Mouse (Mus musculus): ENCODE results near the gene H2-Oa. TPM values are rescaled to one million over a fixed set of nuclear protein-coding genes. Genes with fewer than 3 reads are reported as not detected.

Gene H2-Oa
- total and polyA plus RNA-seq, 2 experiments from 2014 or later: 0.31 TPM; not detected in 1

DNA sequence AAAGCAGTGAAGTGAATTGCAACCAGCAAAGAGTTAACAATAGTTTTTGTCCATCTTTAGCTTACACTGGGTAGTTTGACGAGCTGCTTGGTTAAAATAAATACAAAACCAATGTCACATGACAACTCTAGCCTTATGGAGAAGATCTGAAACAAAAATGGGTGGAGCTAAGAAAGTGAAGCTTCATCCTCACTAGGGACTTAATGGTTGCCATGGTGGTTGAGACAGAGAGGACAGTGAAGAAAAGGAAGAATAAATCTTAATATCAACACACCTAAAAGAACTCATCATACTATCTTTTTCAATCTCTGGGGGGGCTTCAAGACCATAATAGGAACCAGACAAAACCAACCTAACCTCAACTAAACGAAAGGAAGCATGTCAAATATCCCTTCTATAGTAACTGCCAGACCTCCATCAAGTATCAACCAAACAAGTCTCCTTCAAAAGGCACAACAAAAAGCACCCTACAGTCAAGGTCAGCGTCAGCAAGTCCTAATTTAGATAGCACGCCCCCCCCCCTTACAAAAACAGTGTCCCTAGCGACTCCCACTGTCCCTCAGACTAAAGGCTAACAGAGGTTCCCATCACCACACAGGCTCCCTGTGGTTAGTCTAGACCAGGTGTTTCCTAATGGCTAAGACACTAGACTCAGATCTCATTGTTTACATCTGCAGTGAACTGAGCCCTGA is 25.4 kb downstream of the H2-Oa start:
- no peak for ATAC-seq
- DNase-seq (ENCODE audit: low spot score): peak; percentile 44
- Histone ChIP-seq H3K9ac (replicated peaks; ENCODE audit: low read length) (peak overlapping the region; percentile 83), H3K27ac (peak overlapping the region; percentile 100), H3K4me1 (ENCODE audit: insufficient read depth, low read length) (peaks cover 7% of the 10 kb centered on the region; the same call in 1 of the 2 replicates), H3K4me3 (ENCODE audit: low read length) (peak overlapping the region; percentile 91), H3K9me3 (ENCODE audit: low read length) (no peaks in the 10 kb centered on the region), H3K27me3 (ENCODE audit: insufficient read depth, low read length) (no peaks in the 10 kb centered on the region), H3K36me3 (ENCODE audit: insufficient read depth, low read length) (peaks cover 44% of the 10 kb centered on the region), H3K4me2 (ENCODE audit: low read depth, low read length) (peak overlapping the region; percentile 98)
- 2% methylated on average over 5 of the region's 5 CpGs for WGBS
- no peak for TF ChIP-seq CTCF (IDR thresholded peaks at IDR 0.05; ENCODE audit: low read depth)

DNA sequence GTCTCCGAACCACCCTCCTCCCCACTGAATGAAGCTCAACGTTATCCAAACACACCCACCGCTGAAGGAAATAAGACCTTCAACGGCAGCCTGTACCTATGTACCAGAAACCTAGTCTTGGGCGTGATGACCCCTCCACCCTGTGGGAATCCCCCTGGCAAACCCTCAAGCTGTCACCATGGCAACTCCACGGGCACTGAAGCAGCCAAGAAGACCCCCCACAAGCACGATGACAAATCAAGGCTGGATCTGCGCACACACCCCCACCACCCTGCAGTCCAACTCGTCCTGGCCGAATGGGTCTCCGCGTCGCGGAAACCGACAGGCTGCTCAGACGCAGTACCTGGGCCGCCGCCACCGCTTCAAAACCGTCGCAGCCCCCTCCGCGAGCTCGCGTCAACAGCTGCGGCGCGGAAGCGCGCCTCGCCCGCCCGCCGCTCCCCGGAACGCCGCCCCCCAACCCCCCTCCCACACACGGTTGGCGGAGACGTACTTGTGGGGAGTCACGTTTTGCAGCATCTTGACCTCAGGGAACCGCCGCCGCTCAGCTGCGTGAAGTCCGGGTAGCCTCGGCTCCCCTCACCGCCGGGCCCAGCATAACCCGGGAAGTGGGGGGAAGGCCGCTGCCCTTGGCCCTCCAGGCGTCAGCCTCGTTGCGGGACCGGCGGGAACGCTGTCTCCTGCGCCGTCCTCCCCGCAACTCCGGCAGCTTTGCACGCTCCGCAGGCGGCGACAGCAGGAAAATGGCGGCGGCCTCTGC is 26.2 kb downstream of the H2-Oa start:
- ATAC-seq: no peak
- WGBS: 2% methylated on average over 67 of the region's 67 CpGs
- TF ChIP-seq CTCF (IDR thresholded peaks at IDR 0.05; ENCODE audit: low read depth): no peak
- H3K9ac ChIP-seq (replicated peaks; ENCODE audit: low read length): peak overlapping the region; percentile 83
- H3K27ac ChIP-seq: peak overlapping the region; percentile 100
- peak overlapping the region; percentile 98 for H3K4me2 ChIP-seq (ENCODE audit: low read depth, low read length)
- peak overlapping the region; percentile 91 for H3K4me3 ChIP-seq (ENCODE audit: low read length)
- H3K36me3 ChIP-seq (ENCODE audit: insufficient read depth, low read length): peaks cover 37% of the 10 kb centered on the region
- no peaks in the 10 kb centered on the region for H3K9me3 ChIP-seq (ENCODE audit: low read length)
- H3K27me3 ChIP-seq (ENCODE audit: insufficient read depth, low read length): no peaks in the 10 kb centered on the region
- H3K4me1 ChIP-seq (ENCODE audit: insufficient read depth, low read length): peaks cover 7% of the 10 kb centered on the region; the same call in 1 of the 2 replicates
- peak; percentile 77 for DNase-seq (ENCODE audit: low spot score)

DNA sequence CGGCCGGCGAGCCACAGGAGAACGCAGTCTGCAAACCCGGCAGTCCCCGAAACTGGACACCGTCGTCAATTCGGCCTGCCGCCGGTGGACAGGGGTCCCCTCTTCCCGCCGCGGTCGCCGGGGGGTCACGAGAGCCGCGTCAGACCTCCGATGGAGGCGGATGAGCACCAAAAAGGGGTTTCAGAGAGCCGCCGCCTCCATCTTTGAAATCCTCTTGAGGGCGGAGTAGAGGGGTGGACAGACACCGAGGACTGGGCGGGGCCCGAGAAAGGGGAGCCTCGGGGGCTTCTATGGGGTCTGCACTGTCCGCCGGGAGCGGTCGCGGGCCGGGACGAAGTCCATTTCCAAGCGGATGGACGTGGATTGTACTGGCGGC is 26.7 kb downstream of the H2-Oa start:
- peak overlapping the region; percentile 98 for H3K4me2 ChIP-seq (ENCODE audit: low read depth, low read length)
- DNase-seq (ENCODE audit: low spot score) (no peak), ATAC-seq (no peak)
- WGBS: 3% methylated on average over 34 of the region's 38 CpGs
- H3K4me1 ChIP-seq (ENCODE audit: insufficient read depth, low read length): peaks cover 7% of the 10 kb centered on the region; the same call in 1 of the 2 replicates
- H3K9me3 ChIP-seq (ENCODE audit: low read length): no peaks in the 10 kb centered on the region
- peaks cover 31% of the 10 kb centered on the region for H3K36me3 ChIP-seq (ENCODE audit: insufficient read depth, low read length)
- H3K27ac ChIP-seq: peak overlapping the region; percentile 100
- TF ChIP-seq CTCF (IDR thresholded peaks at IDR 0.05; ENCODE audit: low read depth): peak; percentile 14
- H3K9ac ChIP-seq (replicated peaks; ENCODE audit: low read length): peak overlapping the region; percentile 83
- peak overlapping the region; percentile 91 for H3K4me3 ChIP-seq (ENCODE audit: low read length)
- no peaks in the 10 kb centered on the region for H3K27me3 ChIP-seq (ENCODE audit: insufficient read depth, low read length)

DNA sequence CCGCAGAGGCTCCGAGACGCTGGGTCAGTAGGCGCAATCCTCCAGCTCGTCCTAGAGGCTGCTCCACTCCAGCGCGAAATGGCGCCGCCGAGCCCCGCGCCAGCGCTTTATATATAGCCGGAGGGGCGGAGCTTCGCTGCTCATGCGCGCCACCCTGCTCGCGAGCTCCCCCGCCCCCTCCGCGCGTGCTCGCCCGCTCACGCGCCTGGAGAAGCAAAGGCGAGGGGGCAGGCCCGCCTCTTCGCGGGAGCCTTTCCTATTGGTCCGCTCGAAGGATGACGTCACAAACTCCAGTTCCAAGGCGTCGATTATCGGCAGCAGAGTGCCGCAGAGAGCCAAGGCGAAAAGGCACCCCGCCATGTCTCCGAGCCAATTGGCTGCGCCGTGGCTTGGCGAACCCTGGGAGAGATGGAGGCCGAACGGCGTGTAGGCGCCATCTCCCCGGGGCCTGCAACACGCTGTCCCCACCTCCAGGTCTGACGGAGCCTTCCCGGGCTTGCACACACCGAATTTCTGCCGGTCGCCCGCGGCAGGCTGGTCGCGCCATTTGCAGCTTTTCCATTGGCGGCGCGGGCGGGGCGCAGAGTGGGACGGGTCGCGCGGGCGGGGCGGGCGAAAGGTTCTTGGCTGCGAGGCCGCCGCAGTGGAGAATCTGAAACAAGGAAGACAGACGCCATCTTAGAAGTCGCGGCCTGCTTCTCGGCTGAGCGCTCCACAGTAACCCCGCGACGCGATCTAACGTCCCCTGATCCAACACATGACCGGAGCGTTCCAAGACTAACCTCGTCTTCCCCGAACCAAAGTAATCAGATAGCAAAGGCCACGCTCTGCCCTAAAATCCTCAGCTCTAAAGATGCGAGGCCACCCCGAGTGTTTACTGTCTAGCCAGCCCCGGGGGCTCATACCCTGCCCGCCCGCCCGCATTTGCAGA is 27.4 kb downstream of the H2-Oa start, which contains the start of gene H2-DMa:
H2-DMa (plus strand) TSS at position 293 of the 931 bp plus-strand sequence.
- Histone ChIP-seq H3K9ac (replicated peaks; ENCODE audit: low read length) (peak within 1 kb of the TSS; percentile 95), H3K4me2 (ENCODE audit: low read depth, low read length) (peak within 1 kb of the TSS; percentile 98), H3K4me1 (ENCODE audit: insufficient read depth, low read length) (peaks cover 7% of the 10 kb centered on the region; the same call in 1 of the 2 replicates), H3K27me3 (ENCODE audit: insufficient read depth, low read length) (no peaks in the 10 kb centered on the region), H3K27ac (peak within 1 kb of the TSS; percentile 100), H3K4me3 (ENCODE audit: low read length) (peak within 1 kb of the TSS; percentile 91), H3K36me3 (ENCODE audit: insufficient read depth, low read length) (peaks cover 25% of the 10 kb centered on the region), H3K9me3 (ENCODE audit: low read length) (no peaks in the 10 kb centered on the region)
- under 1% methylated on average over 96 of the region's 96 CpGs for WGBS
- ATAC-seq (peak; percentile 86), DNase-seq (ENCODE audit: low spot score) (peak; percentile 100)
- TF ChIP-seq CTCF (IDR thresholded peaks at IDR 0.05; ENCODE audit: low read depth): no peak

DNA sequence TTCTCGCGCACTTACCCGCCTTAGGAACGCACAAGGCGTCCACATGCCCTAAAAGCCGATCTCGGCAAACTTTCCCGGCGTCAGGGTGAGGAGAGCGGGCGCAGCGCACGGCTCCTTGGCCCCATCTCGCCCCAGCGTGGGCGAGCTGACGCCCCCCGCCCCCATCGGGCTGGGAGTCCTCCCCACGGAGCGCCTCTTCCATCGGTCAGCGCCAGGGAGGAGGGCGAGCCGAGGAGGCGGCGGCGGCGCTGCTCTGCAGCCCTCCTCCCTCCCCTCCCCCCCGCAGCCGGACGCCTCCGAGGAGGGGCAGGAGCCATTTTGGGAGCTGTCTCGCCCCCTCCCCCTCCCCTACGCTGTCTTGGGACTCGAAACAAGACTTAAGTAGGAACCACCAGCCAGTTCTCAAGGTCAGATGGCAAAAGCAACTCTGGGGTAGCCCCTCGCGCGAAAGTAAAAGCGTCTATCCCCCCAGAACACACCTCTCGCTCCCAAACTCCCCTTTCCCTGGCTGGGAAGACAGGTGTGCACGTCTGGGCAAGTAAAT is 28.1 kb downstream of the H2-Oa start:
- Histone ChIP-seq H3K27me3 (ENCODE audit: insufficient read depth, low read length) (no peaks in the 10 kb centered on the region), H3K4me1 (ENCODE audit: insufficient read depth, low read length) (peaks cover 7% of the 10 kb centered on the region; the same call in 1 of the 2 replicates), H3K36me3 (ENCODE audit: insufficient read depth, low read length) (peaks cover 17% of the 10 kb centered on the region; the same call in 1 of the 2 replicates), H3K4me3 (ENCODE audit: low read length) (peak overlapping the region; percentile 91), H3K9me3 (ENCODE audit: low read length) (no peaks in the 10 kb centered on the region), H3K9ac (replicated peaks; ENCODE audit: low read length) (peak overlapping the region; percentile 95), H3K27ac (peak overlapping the region; percentile 100), H3K4me2 (ENCODE audit: low read depth, low read length) (peak overlapping the region; percentile 98)
- TF ChIP-seq CTCF (IDR thresholded peaks at IDR 0.05; ENCODE audit: low read depth): no peak
- under 1% methylated on average over 30 of the region's 42 CpGs for WGBS
- DNase-seq (ENCODE audit: low spot score): peak; percentile 93
- peak; percentile 10; the same call in 1 of the 2 replicates for ATAC-seq

DNA sequence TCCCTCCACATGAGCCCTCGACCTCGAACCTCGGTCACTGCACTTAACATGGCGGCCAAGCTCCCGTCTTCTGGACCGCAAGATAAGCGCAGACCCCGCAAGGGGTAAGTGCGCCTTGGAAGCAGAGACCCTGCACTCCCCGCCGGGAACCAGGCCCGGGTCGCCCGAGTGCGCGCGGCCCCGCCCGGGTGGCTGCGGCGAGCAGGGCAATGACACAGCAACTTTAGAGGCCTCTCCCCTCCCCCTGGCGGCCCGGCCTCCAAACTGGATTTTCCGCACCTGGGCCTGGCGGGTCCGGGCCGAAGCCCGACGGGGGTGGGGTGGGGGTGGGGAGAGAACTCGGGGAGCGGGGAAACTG is 28.7 kb downstream of the H2-Oa start:
- peak; percentile 0; the same call in 1 of the 2 replicates for ATAC-seq
- H3K27me3 ChIP-seq (ENCODE audit: insufficient read depth, low read length): no peaks in the 10 kb centered on the region
- no peaks in the 10 kb centered on the region for H3K9me3 ChIP-seq (ENCODE audit: low read length)
- WGBS: 0% methylated on average over 30 of the region's 31 CpGs
- no peak for TF ChIP-seq CTCF (IDR thresholded peaks at IDR 0.05; ENCODE audit: low read depth)
- peak overlapping the region; percentile 100 for H3K27ac ChIP-seq
- H3K4me2 ChIP-seq (ENCODE audit: low read depth, low read length): peak overlapping the region; percentile 98
- peak overlapping the region; percentile 95 for H3K9ac ChIP-seq (replicated peaks; ENCODE audit: low read length)
- H3K4me1 ChIP-seq (ENCODE audit: insufficient read depth, low read length): peaks cover 7% of the 10 kb centered on the region; the same call in 1 of the 2 replicates
- H3K4me3 ChIP-seq (ENCODE audit: low read length): peak overlapping the region; percentile 91
- peaks cover 12% of the 10 kb centered on the region; the same call in 1 of the 2 replicates for H3K36me3 ChIP-seq (ENCODE audit: insufficient read depth, low read length)
- DNase-seq (ENCODE audit: low spot score): peak; percentile 81
